Mouse (Mus musculus) embryonic fibroblast, embryonic 13.5 days (primary cell): ENCODE results near the gene Sae1.

Experiments used
- CTCF ChIP-seq: IDR thresholded peaks from 2 replicates; pipeline ENCODE4 v1.5.1; 2011; ENCODE audit warnings: mild to moderate bottlenecking, control low read depth, low read length, moderate library complexity, borderline replicate concordance; ENCODE audit not compliant: insufficient read depth
- POLR2A ChIP-seq: IDR thresholded peaks from 2 replicates; pipeline ENCODE4 v1.6.1; 2011; ENCODE audit warnings: low read depth, mild to moderate bottlenecking, control low read depth, low read length, moderate library complexity

DNA sequence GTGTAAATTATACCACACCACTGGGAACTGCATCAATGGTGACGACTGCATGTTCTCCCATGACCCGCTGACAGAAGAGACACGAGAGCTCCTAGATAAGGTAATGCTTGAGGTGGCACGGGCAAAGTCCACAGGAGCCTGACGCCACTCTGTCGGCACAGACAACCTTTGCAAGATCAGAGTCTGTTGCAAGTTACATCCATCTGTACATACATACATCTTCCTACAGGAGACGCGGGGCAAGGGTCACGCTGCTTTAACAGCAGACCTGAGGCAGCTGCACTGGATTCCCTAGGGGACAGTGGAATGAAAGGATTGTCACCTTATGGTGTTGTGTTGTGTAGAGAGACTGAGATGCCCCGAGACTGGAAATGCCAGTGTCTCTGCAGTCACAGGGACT, 38.1 kb upstream of the Sae1 start:
- TF ChIP-seq CTCF (no peak), POLR2A (no peak)
